Mouse (Mus musculus) inflammation-experienced regulatory T-cells, adult 6 months (primary cell): ENCODE measurements around the gene Dph1. TPM values are rescaled to one million over a fixed set of nuclear protein-coding genes. Genes with fewer than 3 reads are reported as not detected.

ENCODE experiments used
- ATAC-seq: one replicate; pipeline ENCODE4 v1.8.0; 2017
- polyA plus RNA-seq, 3 experiments: library from polyadenylated mRNA; unstranded; fragments of 100-300 nt; shearing (Covaris generic); gene quantifications; one replicate each; pipeline ENCODE4 v1.2.1; 2017

Dph1 gene
- polyA plus RNA-seq, 3 experiments from 2014 or later = 4.0 to 15.3 (median 11.7) TPM

DNA sequence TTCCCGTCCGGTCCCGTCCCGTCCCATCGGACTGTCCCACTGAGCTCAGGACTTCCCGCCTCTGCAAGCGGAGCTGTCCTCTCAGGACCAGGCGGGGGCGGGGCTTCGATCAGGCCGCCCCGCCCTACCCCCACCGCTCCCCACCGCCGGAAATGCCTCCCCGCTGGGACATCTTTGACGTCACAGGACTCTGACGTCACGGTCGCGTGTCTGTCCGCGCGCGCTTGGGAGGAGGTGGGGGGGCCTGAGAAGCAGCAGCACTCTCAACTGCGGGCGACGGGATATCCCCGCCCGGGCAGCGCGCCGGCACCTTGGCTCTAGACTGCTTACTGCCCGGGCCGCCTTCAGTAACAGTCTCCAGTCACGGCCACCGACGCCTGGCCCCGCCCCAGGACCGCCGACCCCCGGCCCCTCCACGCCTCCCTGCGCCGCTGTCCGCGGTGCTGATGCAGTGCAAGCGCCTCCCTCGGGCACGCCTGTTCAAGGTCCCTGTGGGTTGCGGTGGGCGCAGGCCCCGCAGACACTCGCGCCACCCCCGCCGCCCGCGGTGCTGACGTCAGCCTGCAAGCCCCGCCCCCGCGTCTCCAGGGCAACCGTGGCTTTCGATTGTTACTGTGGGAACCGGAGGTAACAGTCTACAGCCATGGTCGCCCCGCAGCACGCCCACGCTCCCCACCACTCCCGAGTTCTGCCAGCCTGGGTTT is 17.8 kb downstream of the Dph1 start:
- ATAC-seq = peak; percentile 62

DNA sequence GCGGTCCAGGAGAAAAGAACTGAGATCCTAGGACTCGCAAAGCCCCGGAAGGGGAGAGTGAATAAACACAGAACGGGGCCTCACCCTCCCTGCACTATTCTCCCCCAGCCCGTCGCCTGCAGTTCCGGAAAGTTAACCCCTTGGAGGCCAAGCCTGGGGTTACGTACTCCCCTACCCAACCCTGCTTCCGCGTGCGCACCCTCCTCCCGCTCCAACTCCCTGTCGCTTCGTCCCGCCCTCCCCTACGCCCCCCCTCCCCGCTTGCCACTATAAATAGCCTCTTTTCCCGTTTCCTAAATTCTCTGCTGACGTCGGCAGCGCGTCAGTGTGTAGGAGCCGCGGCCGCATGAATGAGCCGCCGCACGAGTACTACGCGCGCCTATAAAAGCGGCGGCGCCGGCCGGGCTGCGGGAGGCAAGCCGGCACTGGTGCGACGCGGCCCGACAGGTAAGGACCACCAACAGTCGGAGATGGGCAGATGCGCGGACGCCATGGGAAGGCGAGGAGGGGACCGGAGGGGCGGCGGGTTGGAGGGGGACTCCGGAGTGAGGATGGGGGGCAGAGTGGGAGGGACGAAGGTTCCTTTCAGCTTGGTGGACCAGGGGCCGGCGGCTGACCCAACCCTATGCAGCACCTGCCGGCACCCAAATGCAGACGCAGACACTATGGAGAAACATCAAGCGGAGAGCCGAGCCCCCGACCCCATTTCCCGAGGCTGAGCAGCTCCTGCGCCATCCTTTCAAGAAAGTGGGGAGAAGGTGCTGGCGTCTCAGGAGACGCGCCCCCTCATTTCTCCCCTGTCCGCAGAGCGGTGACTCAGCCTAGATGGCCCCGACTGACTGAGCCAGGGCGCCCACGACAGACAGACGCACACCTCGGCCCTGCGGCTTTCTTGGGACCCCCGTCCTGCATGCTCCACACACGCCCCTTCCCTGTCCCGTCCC is 18.6 kb downstream of the Dph1 start:
- no peak for ATAC-seq

GRCm38 (mm10) chr11:75171186-75171865 is 19.7 kb downstream of the Dph1 start:
- ATAC-seq = no peak

DNA sequence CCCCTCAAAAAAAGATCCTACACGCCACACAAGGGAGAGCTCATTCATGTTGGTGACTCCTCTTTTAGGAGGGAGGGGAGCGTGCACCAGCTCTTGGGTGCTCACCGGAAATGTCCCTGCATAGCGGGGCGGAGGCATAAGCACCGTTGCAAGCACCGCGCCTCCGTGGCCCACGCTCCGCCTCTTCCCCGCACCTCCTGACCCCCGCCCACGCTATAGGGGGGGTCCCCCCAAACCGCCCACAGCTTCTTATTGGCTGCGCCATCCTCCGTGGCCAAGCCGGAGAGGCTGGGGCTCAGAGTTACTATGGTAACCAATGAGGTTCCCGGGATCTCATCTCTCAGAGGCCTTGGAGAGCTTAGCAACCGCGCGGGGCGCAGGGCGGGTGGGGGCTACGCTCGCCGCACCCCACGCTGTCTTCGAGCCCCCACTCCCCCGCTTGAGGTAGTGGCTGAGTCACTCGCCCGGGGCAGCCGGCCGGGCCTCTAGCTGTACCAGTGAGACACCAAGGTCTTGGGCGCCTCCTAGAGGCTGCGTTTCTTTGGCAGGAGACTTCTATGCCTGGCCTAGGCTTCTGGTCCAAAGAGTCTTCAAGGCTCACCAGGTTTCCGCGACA is 20.8 kb downstream of the Dph1 start:
- peak; percentile 44 for ATAC-seq

- ATAC-seq = no peak
These were observed 21.5 kb downstream of the Dph1 start, which contains the start of gene Hic1 for GRCm38 (mm10) chr11:75169405-75170080. TSS of gene Hic1 (minus strand) at chr11:75169519.

DNA sequence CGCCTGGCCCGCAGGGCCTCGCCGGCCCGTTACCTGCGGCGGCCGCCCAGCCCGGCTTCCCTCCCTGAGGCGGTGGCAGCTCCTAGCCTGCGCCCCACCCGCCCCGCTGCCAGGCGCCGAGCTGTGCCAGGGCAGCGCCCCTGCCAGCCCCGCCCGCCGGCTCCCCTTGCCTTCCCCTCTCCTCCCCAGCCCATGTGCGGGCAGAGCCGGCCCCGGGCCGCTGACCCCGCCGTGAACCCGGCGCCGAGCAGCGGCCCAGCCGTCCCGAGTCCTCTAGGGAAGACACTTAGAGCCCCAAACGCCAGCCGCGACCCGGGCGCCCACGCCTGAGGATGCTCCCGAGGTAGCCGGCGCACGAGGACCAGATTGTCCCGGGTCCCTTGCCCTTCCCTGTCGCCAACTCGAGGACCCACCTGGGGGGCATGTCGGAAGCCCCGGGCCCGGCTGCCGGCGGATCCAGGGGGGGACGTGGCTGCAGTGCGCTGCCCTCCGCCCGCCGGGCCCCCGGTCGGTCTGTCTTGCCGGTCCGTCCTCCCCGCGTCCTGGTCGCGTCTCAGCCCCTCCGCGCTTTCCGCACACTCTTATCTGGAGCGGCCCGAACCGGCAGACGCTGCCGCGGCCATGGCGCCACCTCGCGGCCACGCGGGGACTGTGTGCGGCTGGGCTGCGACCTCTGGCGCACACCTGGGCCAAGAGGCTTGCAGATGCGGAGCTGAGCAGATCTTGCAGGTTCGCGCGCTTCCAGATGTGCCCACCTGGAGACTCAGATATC is 22.3 kb downstream of the Dph1 start:
- ATAC-seq = peak; percentile 20

DNA sequence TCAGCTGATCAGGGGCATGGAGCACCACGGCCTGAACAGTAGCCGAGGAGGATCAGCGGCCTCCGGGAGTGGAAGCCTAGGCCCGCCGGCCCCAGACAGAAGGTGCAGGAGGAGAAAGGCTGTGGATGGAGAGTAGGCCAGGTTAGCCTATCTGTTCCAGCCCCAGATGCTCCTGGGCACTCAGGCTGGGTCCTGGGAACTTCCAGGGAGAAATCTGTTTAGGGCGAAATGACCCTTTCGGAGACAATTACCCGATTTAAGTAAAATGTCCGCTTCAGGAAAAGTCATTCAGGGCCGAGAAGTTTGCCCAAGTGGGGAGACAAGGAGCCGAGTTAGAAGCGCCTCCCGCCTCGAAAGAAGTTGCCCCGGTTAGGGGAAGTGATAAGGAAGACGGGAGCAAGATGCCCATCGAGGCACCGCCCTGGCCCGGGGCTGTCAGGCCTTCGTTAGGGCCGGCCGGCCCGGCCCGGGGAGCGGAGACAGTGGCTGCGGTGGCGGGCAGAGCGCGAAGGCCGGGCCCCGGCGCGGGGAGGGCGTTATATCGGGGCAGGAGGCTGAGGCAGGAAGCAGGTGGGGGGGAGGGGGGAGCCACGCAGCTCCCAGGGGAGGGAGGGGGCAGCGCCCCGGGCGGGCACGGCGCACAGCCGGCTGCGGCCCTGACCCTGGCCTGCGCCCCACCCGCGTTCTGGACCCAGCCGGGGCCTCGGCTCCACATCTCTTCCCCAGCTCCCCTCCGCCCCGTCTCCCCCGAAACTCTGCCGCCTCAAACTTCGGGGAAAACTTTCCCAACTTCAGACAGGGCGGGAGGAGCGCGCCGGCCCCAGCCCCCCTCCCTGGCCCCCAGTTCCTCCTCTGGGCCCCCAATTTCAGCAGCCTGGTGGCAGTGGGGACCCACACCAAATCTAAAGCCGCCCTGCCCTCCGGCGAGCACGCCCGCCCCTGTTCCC is 23.1 kb downstream of the Dph1 start:
- ATAC-seq = no peak

DNA sequence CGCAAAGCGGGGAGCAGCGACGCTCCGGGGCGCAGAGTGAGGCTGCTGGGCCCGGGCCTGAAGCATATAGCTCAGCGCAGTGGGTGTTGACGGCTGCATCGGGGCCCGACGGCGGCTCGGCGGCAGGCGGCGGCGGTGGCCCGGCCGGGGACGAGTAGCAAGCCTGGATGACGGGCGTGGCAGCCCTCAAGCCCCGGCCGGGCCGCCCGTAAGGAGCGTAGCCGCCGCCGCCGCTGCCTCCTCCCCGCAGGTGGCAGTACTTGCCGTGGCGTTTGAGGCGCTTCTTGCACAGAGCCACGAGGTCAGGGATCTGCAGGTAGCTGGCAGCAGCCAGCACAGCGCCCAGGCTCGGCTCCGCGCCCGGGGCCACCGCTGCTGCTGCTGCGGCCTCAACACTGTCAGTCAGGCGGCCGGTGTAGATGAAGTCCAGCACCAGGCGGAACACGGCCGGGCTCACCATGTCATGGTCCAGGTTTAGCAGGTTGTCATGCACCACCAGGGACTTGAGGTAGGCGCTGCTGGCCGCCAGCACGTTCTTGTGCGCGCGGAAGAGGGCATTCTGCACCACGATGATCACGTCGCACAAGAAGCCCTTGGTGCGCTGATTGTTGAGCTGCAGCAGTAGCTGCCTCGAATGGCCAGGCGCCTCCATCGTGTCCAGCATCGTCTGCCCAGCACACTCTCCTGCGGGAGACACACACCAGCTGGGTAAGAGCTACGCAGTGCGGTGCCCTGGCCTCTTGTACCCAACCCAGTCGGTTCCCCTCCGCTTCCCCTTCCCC is 24.0 kb downstream of the Dph1 start:
- ATAC-seq = no peak

GRCm38 (mm10) chr11:75166193-75166842 is 24.7 kb downstream of the Dph1 start:
- ATAC-seq = no peak

DNA sequence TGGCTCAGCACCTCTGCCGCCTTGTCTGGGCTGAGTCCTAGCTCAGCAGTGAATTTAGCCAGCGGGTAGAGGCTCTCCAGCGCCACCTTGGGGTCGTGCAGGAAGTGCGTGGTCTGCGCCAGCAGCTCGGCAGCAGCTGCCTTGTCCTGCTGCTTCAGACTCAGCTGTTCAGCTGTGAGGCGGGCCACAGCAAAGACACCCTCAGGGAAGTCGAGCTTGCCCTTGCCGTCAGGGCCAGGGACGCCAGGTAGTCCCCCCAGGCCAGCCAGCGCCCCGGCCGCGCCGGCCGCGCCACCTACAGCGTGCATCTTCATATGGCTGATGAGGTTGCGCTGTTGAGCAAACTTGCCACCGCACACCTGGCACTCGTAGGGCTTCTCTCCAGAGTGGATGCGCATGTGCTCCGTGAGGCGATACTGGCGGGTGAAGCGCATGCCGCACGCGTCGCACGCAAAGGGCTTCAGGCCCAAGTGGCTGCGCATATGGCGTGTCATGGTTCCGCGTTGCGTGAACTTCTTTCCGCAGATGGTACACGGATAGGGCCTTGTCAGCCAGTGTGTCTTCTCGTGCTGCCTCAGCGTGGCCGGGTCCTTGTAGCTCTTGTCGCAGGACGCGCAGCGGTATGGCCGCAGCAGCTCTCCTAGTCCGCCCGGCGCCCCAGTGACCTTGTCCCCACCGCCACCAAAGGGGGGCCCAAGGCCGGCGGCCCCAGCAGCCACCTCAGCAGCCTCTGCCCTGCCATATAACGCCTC is 25.4 kb downstream of the Dph1 start:
- peak; percentile 36 for ATAC-seq

DNA sequence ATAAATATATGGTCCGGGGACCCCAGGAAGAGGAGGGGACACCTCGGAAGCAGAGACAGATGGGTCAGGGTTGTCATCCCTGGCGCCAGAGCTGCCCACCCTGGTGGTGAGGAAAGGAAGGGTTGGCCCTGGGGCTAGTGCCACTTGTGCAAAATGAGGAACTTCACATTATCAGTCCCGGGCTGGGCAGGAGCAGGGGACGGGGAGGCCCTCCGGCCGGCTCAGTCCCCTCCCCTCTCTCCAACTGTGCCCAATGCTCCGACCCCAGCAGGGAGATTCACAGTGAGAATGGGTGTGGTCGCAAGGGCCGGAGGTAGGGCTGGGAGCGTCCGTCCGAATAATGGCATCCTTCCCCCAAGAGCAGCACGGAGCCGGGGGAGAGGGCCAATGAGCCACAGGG is 26.3 kb downstream of the Dph1 start:
- ATAC-seq = no peak

DNA sequence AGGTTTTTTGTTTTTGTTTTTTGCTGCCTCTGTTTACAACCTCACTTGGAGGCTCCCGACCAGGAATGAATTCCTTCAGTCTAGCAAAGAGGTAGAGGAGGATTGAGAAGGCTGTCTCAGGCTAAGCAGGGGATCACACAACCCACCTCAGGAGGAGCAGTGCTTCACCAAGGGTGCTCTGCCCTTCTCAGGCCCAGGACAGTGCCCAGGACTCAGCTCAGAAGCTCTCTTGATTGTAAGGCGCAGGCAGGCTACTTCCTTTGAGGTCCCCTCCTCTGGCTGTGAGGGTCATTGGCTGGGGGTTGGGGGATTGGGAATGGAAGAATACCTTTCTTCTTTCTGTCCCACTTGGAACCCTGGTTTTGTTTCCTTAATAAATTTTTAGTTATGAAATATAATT is 27.0 kb downstream of the Dph1 start:
- no peak for ATAC-seq

- no peak for ATAC-seq
These were observed 27.7 kb downstream of the Dph1 start for GRCm38 (mm10) chr11:75163379-75163778.

DNA sequence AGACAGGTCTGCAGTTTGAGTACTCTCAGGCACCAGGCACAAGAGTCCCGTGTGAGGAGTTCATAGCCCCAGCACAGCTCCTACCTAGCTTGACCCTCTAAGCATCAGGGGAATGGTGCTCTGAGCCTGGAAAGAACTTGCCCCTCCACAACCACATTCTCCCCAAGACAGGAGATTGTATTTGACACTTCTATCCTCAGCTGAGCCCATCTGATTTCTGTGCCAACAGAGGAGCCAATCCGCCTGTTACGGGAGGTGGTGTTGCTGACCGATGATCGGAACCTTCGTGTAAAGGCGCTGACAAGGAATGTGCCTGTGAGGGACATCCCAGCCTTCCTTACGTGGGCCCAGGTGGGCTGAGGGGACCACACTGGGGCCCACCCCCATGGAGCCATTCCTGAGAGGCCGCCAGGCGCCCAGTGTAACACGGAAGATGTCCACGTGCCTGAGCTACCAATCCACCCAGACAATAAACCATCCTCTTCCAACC is 28.4 kb downstream of the Dph1 start:
- ATAC-seq = no peak

DNA sequence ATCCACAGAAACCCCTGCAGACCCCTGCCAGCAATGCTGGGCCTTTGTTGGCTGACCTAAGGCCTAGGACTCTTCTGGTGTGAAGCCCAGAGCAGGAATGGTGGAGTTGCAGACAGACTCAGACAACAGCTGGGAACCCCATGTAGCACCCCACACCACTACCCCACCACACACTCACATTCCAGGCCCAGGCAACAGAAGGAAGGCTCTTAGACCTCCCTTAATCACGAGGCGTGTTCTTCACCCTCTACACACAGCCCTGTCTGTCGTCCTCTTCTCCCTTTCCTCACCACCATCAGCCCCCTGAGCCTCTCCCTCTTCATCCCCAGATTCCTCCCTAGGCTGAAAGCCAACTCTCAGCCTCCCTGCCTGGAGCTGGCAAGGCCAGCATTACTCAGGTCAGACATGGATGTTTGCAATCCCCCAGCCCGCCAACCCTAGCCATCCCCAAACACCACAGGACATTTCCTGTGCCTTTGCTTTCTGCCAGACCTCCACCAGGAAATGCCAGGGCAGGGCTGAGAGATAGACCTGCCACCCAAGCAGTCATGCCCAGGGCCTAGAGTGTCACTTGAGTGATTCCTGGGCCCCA is 29.5 kb downstream of the Dph1 start:
- no peak for ATAC-seq

DNA sequence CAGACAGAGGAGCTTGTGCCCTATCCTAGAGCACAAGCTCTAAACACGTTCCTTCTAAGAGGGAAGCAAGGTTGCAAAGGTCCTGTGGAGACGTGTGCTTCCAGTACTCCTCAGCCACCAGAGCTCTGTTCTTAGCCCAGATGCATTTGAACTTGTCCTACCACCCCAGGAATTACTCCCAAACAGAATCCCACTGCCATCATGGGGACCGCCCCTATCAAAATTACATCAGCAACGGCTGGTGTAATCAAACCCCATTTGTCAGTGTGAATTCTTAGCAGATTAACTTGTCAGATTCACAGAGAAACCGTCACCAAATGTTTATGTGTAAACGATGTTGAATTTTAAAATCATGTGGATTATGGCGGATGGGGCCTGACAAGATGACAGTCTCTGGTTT is 30.1 kb downstream of the Dph1 start:
- ATAC-seq = no peak

- ATAC-seq = no peak
These were observed 31.5 kb downstream of the Dph1 start for GRCm38 (mm10) chr11:75159564-75159963.
